Comparison of ENCODE assay signal across 9 mouse cellular contexts in the genomic region with DNA sequence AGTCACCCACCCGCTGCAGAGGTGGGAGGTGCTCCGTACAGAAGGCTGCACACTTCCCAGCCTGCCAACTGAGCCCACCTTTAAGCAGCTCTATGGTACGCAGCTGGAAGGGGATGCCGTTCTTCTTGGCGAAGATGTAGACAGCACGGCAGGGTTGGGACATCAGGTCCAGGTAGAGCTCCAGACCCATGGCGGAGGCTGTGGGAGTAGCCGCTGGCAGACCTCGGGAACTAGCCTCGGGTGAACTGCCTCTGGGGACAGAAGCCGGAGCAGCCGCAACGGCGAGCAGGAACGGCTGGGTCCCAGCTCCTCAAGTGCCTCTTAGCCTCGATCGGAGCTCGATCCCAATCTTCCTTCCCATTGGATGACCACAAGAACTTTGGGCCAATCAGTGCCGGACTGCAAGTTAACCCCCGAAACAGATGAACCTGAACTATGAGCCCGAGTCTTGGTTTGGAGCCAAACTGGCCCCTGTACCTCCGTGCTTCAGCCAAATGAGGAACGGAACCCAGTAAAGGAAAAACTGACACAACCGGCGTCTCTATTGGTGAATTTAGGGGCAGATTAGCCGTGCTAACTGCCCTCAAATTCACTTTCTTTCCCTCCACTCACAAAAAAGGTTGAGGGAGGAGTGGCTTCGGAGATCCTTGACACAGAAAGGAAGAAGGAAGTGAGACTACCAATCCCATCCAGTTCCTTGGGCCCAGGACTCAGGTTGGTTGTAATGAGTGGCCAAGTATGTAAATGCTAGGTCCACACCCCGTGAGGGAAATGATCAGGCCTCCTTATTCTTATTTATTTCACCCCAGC. TPM values are rescaled to one million over a fixed set of nuclear protein-coding genes. Genes with fewer than 3 reads are reported as not detected.
DNase-seq lines count a peak whose midpoint lies in the region; ATAC-seq and TF ChIP-seq lines count a peak whose summit lies in the region.
"Had no signal": no experiment of that assay in that cellular context is flagged by ENCODE, and none has a peak within 500 bp of the region (broad histone marks: within the 10 kb centered on the region; RNA-seq: fewer than 3 reads in every experiment).

A gene (minus strand): TSS at position 186 of the 810 bp plus-strand sequence.
A gene (minus strand): TSS at position 646 of the 810 bp plus-strand sequence.

- intact Hi-C loops in heart, postnatal 36 days (cut with DNase I): no loop called here
- intact Hi-C loops in left cerebral cortex, postnatal 14 days (cut with DNase I): no loop called here

- no peaks in the 10 kb centered on the region for H3K9me3 ChIP-seq in ES-Bruce4 (replicated peaks; ENCODE audit: control insufficient read depth, insufficient read depth, low read length, poor library complexity, severe bottlenecking)
- no peaks in the 10 kb centered on the region for H3K9me3 ChIP-seq in forebrain, embryonic 14.5 days (replicated peaks; ENCODE audit: control insufficient read depth, low read length)
- H3K9me3 ChIP-seq in stomach, postnatal 0 days (ENCODE audit: control insufficient read depth, low read length): no peaks in the 10 kb centered on the region

- no peaks in the 10 kb centered on the region for H3K27me3 ChIP-seq in ES-Bruce4 (ENCODE audit: control insufficient read depth, insufficient read depth, low read length, poor library complexity, severe bottlenecking)
- H3K27me3 ChIP-seq in forebrain, embryonic 14.5 days (replicated peaks; ENCODE audit: control insufficient read depth, insufficient read depth, low read length): peaks cover 10% of the 10 kb centered on the region; the same call in 1 of the 2 replicates
- H3K27me3 ChIP-seq in stomach, postnatal 0 days (ENCODE audit: control insufficient read depth, insufficient read depth, low read length): no peaks in the 10 kb centered on the region

- TF ChIP-seq EP300 in ES-Bruce4 (IDR thresholded peaks at IDR 0.05; ENCODE audit: insufficient read depth, low read depth, low read length): no peak
- no peak for TF ChIP-seq EP300 in stomach, postnatal 0 days (optimal IDR thresholded peaks at IDR 0.05)

- H3K4me2 ChIP-seq in forebrain, embryonic 14.5 days (ENCODE audit: low read length): peak within 1 kb of the TSS; percentile 56
- H3K4me2 ChIP-seq in stomach, postnatal 0 days (replicated peaks; ENCODE audit: low read depth): peak within 1 kb of the TSS; percentile 95

- H3K9ac ChIP-seq in ES-Bruce4 (ENCODE audit: low read depth, poor library complexity, severe bottlenecking): peak within 1 kb of the TSS; percentile 35
- H3K9ac ChIP-seq in forebrain, embryonic 14.5 days (ENCODE audit: low read length): peak within 1 kb of the TSS; percentile 58
- peak within 1 kb of the TSS; percentile 67 for H3K9ac ChIP-seq in stomach, postnatal 0 days (ENCODE audit: low read length)

- peak within 1 kb of the TSS; percentile 94 for H3K4me3 ChIP-seq in ES-Bruce4 (ENCODE audit: low read depth, low read length)
- peak within 1 kb of the TSS; percentile 26 for H3K4me3 ChIP-seq in forebrain, embryonic 14.5 days (ENCODE audit: low read depth, low read length)
- peak within 1 kb of the TSS; percentile 57 for H3K4me3 ChIP-seq in stomach, postnatal 0 days (ENCODE audit: low read depth, low read length)

- no peaks in the 10 kb centered on the region for H3K36me3 ChIP-seq in ES-Bruce4 (ENCODE audit: control insufficient read depth, insufficient read depth, low read length, poor library complexity, severe bottlenecking)
- H3K36me3 ChIP-seq in forebrain, embryonic 14.5 days (ENCODE audit: control insufficient read depth, insufficient read depth, low read length): no peaks in the 10 kb centered on the region
- H3K36me3 ChIP-seq in stomach, postnatal 0 days (ENCODE audit: control insufficient read depth, insufficient read depth, low read length): no peaks in the 10 kb centered on the region

- TF ChIP-seq POLR2A in ES-Bruce4 (IDR thresholded peaks at IDR 0.05; ENCODE audit: insufficient read depth, low read length): peak; percentile 44

- ATAC-seq in forebrain, embryonic 14.5 days: peak; percentile 63
- ATAC-seq in megakaryocyte-erythroid progenitor cell, adult 5-6 weeks (replicated peaks; ENCODE audit: low FRiP score, low TSS enrichment, poor library complexity, severe bottlenecking): peak; percentile 60
- peak; percentile 94 for ATAC-seq in stomach, postnatal 0 days (ENCODE audit: low FRiP score, low TSS enrichment)

- under 1% methylated on average over 28 of the region's 28 CpGs for WGBS in forebrain, embryonic 14.5 days
- WGBS in large intestine, adult 2 months: under 1% methylated on average over 28 of the region's 28 CpGs
- 1% methylated on average over 28 of the region's 28 CpGs for WGBS in stomach, postnatal 0 days

- DNase-seq in adrenal gland, adult 8-10 months: peak; percentile 75
- DNase-seq in forebrain, embryonic 14.5 days (ENCODE audit: low spot score): peak; percentile 45
- DNase-seq in heart, postnatal 36 days: peak; percentile 69 to 72
- peak; percentile 93 for DNase-seq in large intestine, adult 2 months (ENCODE audit: low read depth, low spot score)
- DNase-seq in stomach, postnatal 0 days (ENCODE audit: low spot score): peak; percentile 84
- DNase-seq in left cerebral cortex, postnatal 14 days (ENCODE audit: low spot score in 2 of 2): no peak

- TF ChIP-seq CTCF in ES-Bruce4 (IDR thresholded peaks at IDR 0.05; ENCODE audit: low read depth, low read length): no peak
- TF ChIP-seq CTCF in stomach, postnatal 0 days (IDR thresholded peaks at IDR 0.05; ENCODE audit: low read depth): no peak

- peak within 1 kb of the TSS; percentile 39; the same call in 1 of the 2 replicates for H3K27ac ChIP-seq in ES-Bruce4 (ENCODE audit: insufficient read depth, low read length)
- no peak within 1 kb of the TSS for H3K27ac ChIP-seq in forebrain, embryonic 14.5 days (ENCODE audit: low read depth, low read length)
- H3K27ac ChIP-seq in stomach, postnatal 0 days (replicated peaks): peak within 1 kb of the TSS; percentile 92

- H3K4me1 ChIP-seq in ES-Bruce4 (ENCODE audit: control insufficient read depth, insufficient read depth, low read length): no peaks in the 10 kb centered on the region
- H3K4me1 ChIP-seq in forebrain, embryonic 14.5 days (ENCODE audit: control insufficient read depth, insufficient read depth, low read length): peaks cover 9% of the 10 kb centered on the region; the same call in 1 of the 2 replicates
- no peaks in the 10 kb centered on the region; the same call in 1 of the 2 replicates for H3K4me1 ChIP-seq in stomach, postnatal 0 days (replicated peaks; ENCODE audit: control insufficient read depth, insufficient read depth)

RNA-seq across cellular contexts. Expression of the first gene that starts in this region (rescaled TPM):
- polyA plus RNA-seq in ES-Bruce4 (2011; ENCODE audit: insufficient read depth, insufficient read length, low read depth, missing spikeins): not detected in 2 replicates
- not detected for total RNA-seq in adrenal gland, adult 8-10 months (2022)
- 0.34 TPM in 1 of 2 replicates, not detected in the other for polyA plus RNA-seq in forebrain, embryonic 14.5 days (2014; fragmentation: Nextera tagmentation; extraction: Ambion mirVana)
- total RNA-seq in heart, postnatal 36 days (2021): not detected
- polyA plus RNA-seq in large intestine, adult 2 months (2012; rRNA removed): 0.48 and 0.58 TPM in 2 replicates
- not detected in 2 replicates for total RNA-seq in megakaryocyte-erythroid progenitor cell, adult 5-6 weeks (2014; fragmentation: Nextera tagmentation)
- not detected in 2 replicates for total RNA-seq in megakaryocyte-erythroid progenitor cell, adult 5-6 weeks (2017)
- 0.16 and 0.64 TPM in 2 replicates for polyA plus RNA-seq in stomach, postnatal 0 days (2015; fragmentation: Nextera tagmentation; extraction: Ambion mirVana)
- total RNA-seq in left cerebral cortex, postnatal 14 days (2021): not detected
- total RNA-seq: neutrophil, adult 5-6 weeks had no signal

RNA-seq across cellular contexts. Expression of the second gene that starts in this region (rescaled TPM):
- polyA plus RNA-seq in ES-Bruce4 (2011; ENCODE audit: insufficient read depth, insufficient read length, low read depth, missing spikeins): 9.7 and 11.6 TPM in 2 replicates
- 10 to 100 TPM; 28.7 to 37.8 (median 34.4) TPM for total RNA-seq in adrenal gland, adult 8-10 months (2022)
- polyA plus RNA-seq in forebrain, embryonic 14.5 days (2014; fragmentation: Nextera tagmentation; extraction: Ambion mirVana): 0.67 and 1.2 TPM in 2 replicates
- total RNA-seq in heart, postnatal 36 days (2021): 1 to 10 TPM; 4.1 to 4.8 TPM
- polyA plus RNA-seq in large intestine, adult 2 months (2012; rRNA removed): 48.6 and 59.5 TPM in 2 replicates
- total RNA-seq in megakaryocyte-erythroid progenitor cell, adult 5-6 weeks (2014; fragmentation: Nextera tagmentation): 2.0 and 2.7 TPM in 2 replicates
- 3.0 TPM in 1 of 2 replicates, not detected in the other for total RNA-seq in megakaryocyte-erythroid progenitor cell, adult 5-6 weeks (2017)
- polyA plus RNA-seq in stomach, postnatal 0 days (2015; fragmentation: Nextera tagmentation; extraction: Ambion mirVana): 72.6 and 77.8 TPM in 2 replicates
- total RNA-seq in left cerebral cortex, postnatal 14 days (2021): 1 to 10 TPM; 1.5 to 1.7 TPM
- total RNA-seq: neutrophil, adult 5-6 weeks had no signal

Comparison
In these comparisons a context has a peak if more than half of its experiments do, and no peak if none do; other contexts are left out.
1. RNA of the second gene that starts in this region (total RNA-seq): 28.7 to 37.8 TPM in adrenal gland, adult 8-10 months; 4.1 to 4.8 TPM in heart, postnatal 36 days, 2.0 to 3.0 TPM in megakaryocyte-erythroid progenitor cell, adult 5-6 weeks and 1.5 to 1.7 TPM in left cerebral cortex, postnatal 14 days; every median in the first group is over 4 times any median in the second.
2. H3K4me3 ChIP-seq: peak in every context shown above with its lines; median percentile 94 in ES-Bruce4; 57 in stomach, postnatal 0 days; 26 in forebrain, embryonic 14.5 days.
3. DNase-seq: peak in adrenal gland, adult 8-10 months (single experiment), forebrain, embryonic 14.5 days (single experiment), heart, postnatal 36 days (2 of 2), large intestine, adult 2 months (single experiment) and stomach, postnatal 0 days (single experiment); none in left cerebral cortex, postnatal 14 days (0 of 2).
4. Peak in every context shown above with its lines, with median percentiles within 50 percentile points of each other: H3K9ac ChIP-seq and ATAC-seq.